Mouse (Mus musculus) spleen, adult 2 months (tissue): Measurements from ENCODE around the gene Camta1.

Source experiments
- CTCF ChIP-seq: fragments of 200-500 bp; IDR thresholded peaks from 2 replicates; pipeline ENCODE4 v1.5.1; 2011; ENCODE audit warnings: mild to moderate bottlenecking, inconsistent platforms; ENCODE audit not compliant: insufficient read depth, insufficient read length, insufficient replicate concordance; ENCODE audit errors: extremely low read depth
- POLR2A ChIP-seq: fragments of 200-500 bp; IDR thresholded peaks from 2 replicates; pipeline ENCODE4 v1.6.1; 2011; ENCODE audit warnings: low read depth, low read length, inconsistent platforms

DNA sequence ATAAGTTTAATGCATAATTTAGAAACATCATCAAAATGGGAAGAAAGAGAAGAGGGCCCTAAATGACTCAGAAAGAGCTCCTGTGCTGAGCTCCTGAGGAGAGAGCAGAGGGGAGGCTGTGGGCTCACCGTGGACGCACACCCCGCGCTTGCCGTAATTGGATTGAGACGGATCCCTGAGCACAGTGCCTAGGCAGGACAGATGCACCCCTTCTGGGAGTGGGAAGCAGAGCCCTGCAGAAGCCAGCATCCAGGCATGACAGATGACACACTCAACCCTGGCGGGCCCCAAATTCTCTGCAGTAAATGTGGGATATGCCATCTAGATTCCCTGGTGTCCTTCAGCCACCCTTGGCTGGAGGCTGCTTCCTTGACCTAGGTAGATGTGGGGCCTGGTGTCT lies 654.1 kb downstream of the Camta1 start:
- TF ChIP-seq CTCF (no peak), POLR2A (no peak)
